Mouse (Mus musculus) forebrain, embryonic 15.5 days (tissue): ENCODE results near the gene Itpr2. TPM values are rescaled to one million over a fixed set of nuclear protein-coding genes. Genes with fewer than 3 reads are reported as not detected.

ENCODE experiments used
- ATAC-seq: fragments of 200-750 bp; cut with Nextera tagmentation; replicated peaks from 2 replicates; pipeline ENCODE4 v1.8.0; 2017; ENCODE audit warnings: mild to moderate bottlenecking, moderate TSS enrichment, moderate library complexity
- H3K27ac ChIP-seq: fragments of 300-500 bp; sonication (generic); replicated peaks from 2 replicates; pipeline ENCODE4 v1.5.1; 2015; ENCODE audit warnings: mild to moderate bottlenecking, inconsistent platforms
- H3K27me3 ChIP-seq: fragments of 300-500 bp; sonication (generic); 2 replicates; pipeline ENCODE4 v1.6.1; 2015; ENCODE audit warnings: inconsistent platforms
- H3K36me3 ChIP-seq: fragments of 300-500 bp; sonication (generic); 2 replicates; pipeline ENCODE4 v1.6.1; 2015; ENCODE audit warnings: mild to moderate bottlenecking, inconsistent platforms
- H3K4me1 ChIP-seq: fragments of 300-500 bp; sonication (generic); 2 replicates; pipeline ENCODE4 v1.6.1; 2015; ENCODE audit warnings: inconsistent platforms
- H3K4me2 ChIP-seq: fragments of 300-500 bp; sonication (generic); replicated peaks from 2 replicates; pipeline ENCODE4 v1.6.1; 2015; ENCODE audit warnings: mild to moderate bottlenecking, inconsistent platforms
- H3K4me3 ChIP-seq: fragments of 300-500 bp; sonication (generic); 2 replicates; pipeline ENCODE4 v1.5.1; 2015; ENCODE audit warnings: mild to moderate bottlenecking, inconsistent platforms
- H3K9ac ChIP-seq: fragments of 300-500 bp; sonication (generic); replicated peaks from 2 replicates; pipeline ENCODE4 v1.6.1; 2015; ENCODE audit warnings: mild to moderate bottlenecking, inconsistent platforms
- H3K9me3 ChIP-seq: fragments of 300-500 bp; sonication (generic); 2 replicates; pipeline ENCODE4 v1.6.1; 2016; ENCODE audit warnings: inconsistent platforms
- WGBS: fragments of 180-500 bp; shearing (Covaris S2); methylation state at CpG from one replicate; pipeline ENCODE4 v1.1.7; 2015; ENCODE audit warnings: mixed read lengths; 5-methylcytosine and 5-hydroxymethylcytosine counted together
- polyA plus RNA-seq: library from polyadenylated mRNA; unstranded; fragments of >200 nt; fragmentation: Nextera tagmentation; extraction: Ambion mirVana; gene quantifications from 2 replicates; pipeline ENCODE4 v1.2.1, GENCODE M21; 2015

Itpr2 gene
- polyA plus RNA-seq, 1 experiment from 2014 or later = 5.1 TPM

DNA sequence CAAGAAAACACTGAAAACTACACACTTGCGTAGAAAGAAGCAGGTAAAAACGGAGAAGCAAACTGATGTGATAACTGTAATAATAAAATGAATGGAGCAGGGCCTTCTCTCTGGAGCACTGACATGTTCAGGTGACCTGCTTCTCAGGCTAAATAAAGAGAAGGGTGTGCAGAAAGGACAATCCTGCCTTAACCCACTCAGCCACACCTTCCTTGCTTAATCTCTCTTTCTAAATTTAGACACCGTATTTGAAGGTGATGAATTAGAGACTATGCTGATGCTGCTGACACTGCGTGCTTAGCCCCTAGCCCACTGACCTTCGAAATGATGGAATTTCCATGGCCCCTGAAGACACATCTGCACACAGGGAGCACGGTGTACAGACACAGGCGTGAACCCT is 164.8 kb downstream of the Itpr2 start:
- no peaks in the 10 kb centered on the region for H3K27me3 ChIP-seq
- H3K27ac ChIP-seq = no peak overlapping the region
- H3K9me3 ChIP-seq = no peaks in the 10 kb centered on the region
- H3K4me2 ChIP-seq = no peak overlapping the region
- H3K36me3 ChIP-seq = no peaks in the 10 kb centered on the region
- H3K4me1 ChIP-seq = no peaks in the 10 kb centered on the region
- ATAC-seq = no peak
- 90% methylated on average over 7 of the region's 7 CpGs for WGBS
- H3K9ac ChIP-seq = no peak overlapping the region
- no peak overlapping the region for H3K4me3 ChIP-seq

DNA sequence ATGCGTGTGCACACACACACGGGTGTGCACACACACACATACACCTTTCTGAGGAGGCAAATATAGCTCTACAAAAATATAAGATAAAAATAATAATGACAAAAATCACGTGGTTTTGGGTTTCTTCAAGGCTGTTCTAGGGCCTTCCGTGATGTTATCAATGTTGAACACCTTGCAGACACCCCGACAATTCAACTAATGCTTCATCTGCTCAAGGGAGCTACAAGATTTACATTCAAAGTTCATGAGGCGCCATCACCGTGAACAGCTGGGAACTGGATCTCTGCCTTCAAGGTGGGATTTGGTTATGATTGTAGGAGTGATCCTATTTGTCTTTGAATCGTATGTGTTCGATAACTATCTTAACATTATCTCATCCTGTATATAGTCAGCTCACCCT is 166.8 kb downstream of the Itpr2 start:
- H3K9ac ChIP-seq = no peak overlapping the region
- H3K27me3 ChIP-seq = no peaks in the 10 kb centered on the region
- no peaks in the 10 kb centered on the region for H3K36me3 ChIP-seq
- H3K4me1 ChIP-seq = no peaks in the 10 kb centered on the region
- H3K9me3 ChIP-seq = no peaks in the 10 kb centered on the region
- no peak overlapping the region for H3K4me3 ChIP-seq
- H3K4me2 ChIP-seq = no peak overlapping the region
- 94% methylated on average over 9 of the region's 9 CpGs for WGBS
- no peak for ATAC-seq
- H3K27ac ChIP-seq = no peak overlapping the region

- Histone ChIP-seq H3K4me2 (no peak overlapping the region), H3K27me3 (no peaks in the 10 kb centered on the region), H3K4me3 (no peak overlapping the region), H3K27ac (no peak overlapping the region), H3K9ac (no peak overlapping the region), H3K36me3 (no peaks in the 10 kb centered on the region), H3K4me1 (no peaks in the 10 kb centered on the region), H3K9me3 (no peaks in the 10 kb centered on the region)
- 88% methylated on average over 3 of the region's 3 CpGs for WGBS
- no peak for ATAC-seq
These were observed 168.5 kb downstream of the Itpr2 start for GRCm38 (mm10) chr6:146333506-146333905.

- no peak overlapping the region for H3K4me2 ChIP-seq
- no peak overlapping the region for H3K4me3 ChIP-seq
- no peak for ATAC-seq
- H3K4me1 ChIP-seq = no peaks in the 10 kb centered on the region
- no peaks in the 10 kb centered on the region for H3K27me3 ChIP-seq
- no peak overlapping the region for H3K27ac ChIP-seq
- H3K36me3 ChIP-seq = no peaks in the 10 kb centered on the region
- WGBS = 74% methylated on average over 6 of the region's 6 CpGs
- H3K9me3 ChIP-seq = no peaks in the 10 kb centered on the region
- H3K9ac ChIP-seq = no peak overlapping the region
These were observed 170.9 kb downstream of the Itpr2 start for GRCm38 (mm10) chr6:146331017-146331669.

- H3K9me3 ChIP-seq = no peaks in the 10 kb centered on the region
- WGBS = 83% methylated on average over 3 of the region's 3 CpGs
- no peak overlapping the region for H3K4me2 ChIP-seq
- no peak overlapping the region for H3K9ac ChIP-seq
- H3K4me3 ChIP-seq = no peak overlapping the region
- no peaks in the 10 kb centered on the region for H3K36me3 ChIP-seq
- no peaks in the 10 kb centered on the region for H3K4me1 ChIP-seq
- H3K27me3 ChIP-seq = no peaks in the 10 kb centered on the region
- H3K27ac ChIP-seq = no peak overlapping the region
- no peak for ATAC-seq
These were observed 172.9 kb downstream of the Itpr2 start for GRCm38 (mm10) chr6:146329079-146329478.

GRCm38 (mm10) chr6:146326631-146327030 is 175.4 kb downstream of the Itpr2 start:
- Histone ChIP-seq H3K4me2 (no peak overlapping the region), H3K36me3 (no peaks in the 10 kb centered on the region), H3K9ac (no peak overlapping the region), H3K27me3 (no peaks in the 10 kb centered on the region), H3K4me3 (no peak overlapping the region), H3K27ac (no peak overlapping the region), H3K4me1 (no peaks in the 10 kb centered on the region), H3K9me3 (no peaks in the 10 kb centered on the region)
- ATAC-seq = no peak
- 93% methylated on average over 8 of the region's 8 CpGs for WGBS

DNA sequence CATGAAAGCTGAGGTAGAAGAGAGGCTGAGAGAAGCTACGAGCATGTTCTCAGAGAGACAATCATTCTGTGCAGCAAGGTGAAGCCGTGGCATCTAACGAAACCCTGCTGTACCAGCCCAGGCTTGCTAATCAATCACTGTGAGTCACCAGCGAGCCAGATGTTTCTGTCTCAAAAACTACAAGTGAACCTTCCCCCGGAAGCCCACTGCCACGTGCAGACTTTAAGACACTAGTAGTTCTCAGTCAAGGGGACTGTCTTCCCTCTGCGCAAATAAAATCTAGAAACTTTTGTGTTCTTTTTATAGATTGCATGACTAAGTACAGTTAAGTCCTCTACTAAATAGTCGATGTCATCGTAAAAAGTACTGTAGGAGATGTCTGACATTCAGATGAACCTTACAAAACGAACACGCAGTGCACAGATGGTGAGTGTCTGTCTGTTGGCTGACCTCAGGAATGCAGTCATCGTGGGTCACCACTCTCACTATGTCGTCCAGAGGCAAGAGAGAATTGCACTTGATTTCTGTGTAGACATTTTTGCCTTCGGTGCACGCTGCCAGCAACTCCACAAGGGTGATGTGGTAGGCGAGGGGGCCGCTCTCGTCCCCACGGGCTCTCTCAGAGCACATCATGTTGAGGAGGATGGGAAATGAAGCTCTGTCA is 177.3 kb downstream of the Itpr2 start:
- H3K36me3 ChIP-seq = no peaks in the 10 kb centered on the region
- no peaks in the 10 kb centered on the region for H3K9me3 ChIP-seq
- H3K4me3 ChIP-seq = no peak overlapping the region
- no peaks in the 10 kb centered on the region for H3K4me1 ChIP-seq
- no peak for ATAC-seq
- no peak overlapping the region for H3K9ac ChIP-seq
- WGBS = 86% methylated on average over 19 of the region's 19 CpGs
- no peak overlapping the region for H3K27ac ChIP-seq
- no peaks in the 10 kb centered on the region for H3K27me3 ChIP-seq
- H3K4me2 ChIP-seq = no peak overlapping the region

GRCm38 (mm10) chr6:146322555-146322954 is 179.5 kb downstream of the Itpr2 start:
- Histone ChIP-seq H3K4me2 (no peak overlapping the region), H3K9ac (no peak overlapping the region), H3K9me3 (no peaks in the 10 kb centered on the region), H3K4me1 (no peaks in the 10 kb centered on the region), H3K27me3 (no peaks in the 10 kb centered on the region), H3K4me3 (no peak overlapping the region), H3K36me3 (no peaks in the 10 kb centered on the region), H3K27ac (no peak overlapping the region)
- 83% methylated on average over 7 of the region's 7 CpGs for WGBS
- no peak for ATAC-seq

DNA sequence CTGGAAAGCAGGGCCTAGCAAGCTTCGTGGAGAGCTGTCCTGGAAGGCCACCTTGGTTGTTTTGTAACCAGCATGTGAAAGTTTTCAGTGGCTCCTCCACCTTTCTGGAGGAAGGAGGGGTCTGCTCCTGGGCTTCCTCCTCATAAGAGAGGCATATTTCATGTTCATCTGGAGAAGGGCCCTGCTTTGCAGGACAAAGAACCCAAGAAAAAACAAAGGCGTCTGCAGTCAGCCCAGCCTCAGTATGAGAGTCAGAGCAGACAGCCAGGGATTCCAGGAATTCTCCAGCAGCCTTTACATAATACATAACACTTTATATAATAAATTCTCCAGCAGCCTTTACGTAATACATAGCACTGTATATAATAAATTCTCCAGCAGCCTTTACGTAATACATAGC is 180.1 kb downstream of the Itpr2 start:
- Histone ChIP-seq H3K9me3 (no peaks in the 10 kb centered on the region), H3K27me3 (no peaks in the 10 kb centered on the region), H3K4me2 (no peak overlapping the region), H3K27ac (no peak overlapping the region), H3K36me3 (no peaks in the 10 kb centered on the region), H3K4me1 (no peaks in the 10 kb centered on the region), H3K9ac (no peak overlapping the region), H3K4me3 (no peak overlapping the region)
- WGBS = 76% methylated on average over 4 of the region's 4 CpGs
- ATAC-seq = no peak

DNA sequence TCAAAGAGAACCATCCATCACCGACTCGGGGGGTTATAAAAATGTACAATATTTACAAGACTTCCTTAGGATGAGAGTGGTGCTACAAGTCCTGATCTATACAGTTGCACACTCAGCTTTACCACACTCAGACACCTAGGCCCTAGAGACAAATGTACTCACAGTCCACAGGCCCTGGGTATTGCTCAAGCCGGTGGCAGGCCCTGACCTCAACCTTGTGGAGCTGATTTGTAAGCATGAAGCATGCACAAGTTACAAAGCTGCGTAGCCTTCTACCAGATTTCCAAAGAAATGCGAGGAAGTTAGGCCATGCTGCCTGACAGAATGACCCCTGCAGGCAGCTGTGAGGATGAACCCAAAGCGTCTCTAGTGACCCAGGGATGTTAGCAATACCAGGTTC is 185.6 kb downstream of the Itpr2 start:
- H3K9ac ChIP-seq = no peak overlapping the region
- no peaks in the 10 kb centered on the region for H3K4me1 ChIP-seq
- WGBS = 88% methylated on average over 6 of the region's 6 CpGs
- no peak for ATAC-seq
- H3K9me3 ChIP-seq = no peaks in the 10 kb centered on the region
- no peaks in the 10 kb centered on the region for H3K36me3 ChIP-seq
- no peak overlapping the region for H3K4me2 ChIP-seq
- H3K27ac ChIP-seq = no peak overlapping the region
- H3K27me3 ChIP-seq = no peaks in the 10 kb centered on the region
- H3K4me3 ChIP-seq = no peak overlapping the region

DNA sequence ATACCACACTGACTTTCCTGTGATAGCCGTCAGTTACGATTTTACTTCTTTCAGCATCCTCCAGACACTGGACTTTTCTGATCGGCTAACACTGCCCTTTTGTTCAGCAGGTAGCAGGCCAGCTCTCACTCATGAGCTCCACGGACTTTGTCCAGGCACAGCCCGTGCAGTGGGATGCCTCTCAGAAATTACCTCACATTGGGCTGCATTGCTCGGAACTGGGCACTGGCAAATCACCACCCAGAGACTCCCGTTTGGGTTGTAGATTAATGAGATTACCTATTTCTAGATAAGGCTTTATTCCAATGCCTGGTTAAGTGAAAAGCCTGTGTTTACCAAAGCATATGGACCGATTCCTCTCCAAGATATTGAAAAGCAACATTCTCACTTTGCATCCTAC is 186.9 kb downstream of the Itpr2 start:
- no peak overlapping the region for H3K4me2 ChIP-seq
- no peaks in the 10 kb centered on the region for H3K4me1 ChIP-seq
- no peak for ATAC-seq
- 93% methylated on average over 8 of the region's 8 CpGs for WGBS
- no peak overlapping the region for H3K27ac ChIP-seq
- H3K36me3 ChIP-seq = no peaks in the 10 kb centered on the region
- H3K9me3 ChIP-seq = no peaks in the 10 kb centered on the region
- no peak overlapping the region for H3K4me3 ChIP-seq
- H3K27me3 ChIP-seq = no peaks in the 10 kb centered on the region
- H3K9ac ChIP-seq = no peak overlapping the region

DNA sequence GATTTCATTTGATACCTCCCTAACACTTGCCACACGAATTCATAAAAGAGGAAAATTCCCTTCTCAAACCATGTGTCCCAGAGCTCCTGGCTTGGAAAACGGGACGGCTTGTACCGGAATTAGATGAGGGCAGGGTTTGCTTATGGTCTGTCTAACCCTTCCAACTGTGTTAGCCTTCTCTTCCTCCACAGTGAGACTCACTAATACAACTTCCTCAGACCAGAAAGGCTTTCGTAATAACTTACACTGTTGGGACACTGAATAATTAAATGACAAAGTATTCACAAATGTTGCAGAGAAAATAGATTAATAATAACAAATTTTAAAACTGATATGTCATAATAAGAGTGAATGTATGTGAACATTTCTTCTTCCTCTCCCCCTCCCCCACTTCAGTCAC is 187.7 kb downstream of the Itpr2 start:
- no peak for ATAC-seq
- Histone ChIP-seq H3K9me3 (no peaks in the 10 kb centered on the region), H3K27ac (no peak overlapping the region), H3K4me1 (no peaks in the 10 kb centered on the region), H3K4me3 (no peak overlapping the region), H3K4me2 (no peak overlapping the region), H3K36me3 (no peaks in the 10 kb centered on the region), H3K27me3 (no peaks in the 10 kb centered on the region), H3K9ac (no peak overlapping the region)
- WGBS = 76% methylated on average over 5 of the region's 5 CpGs

DNA sequence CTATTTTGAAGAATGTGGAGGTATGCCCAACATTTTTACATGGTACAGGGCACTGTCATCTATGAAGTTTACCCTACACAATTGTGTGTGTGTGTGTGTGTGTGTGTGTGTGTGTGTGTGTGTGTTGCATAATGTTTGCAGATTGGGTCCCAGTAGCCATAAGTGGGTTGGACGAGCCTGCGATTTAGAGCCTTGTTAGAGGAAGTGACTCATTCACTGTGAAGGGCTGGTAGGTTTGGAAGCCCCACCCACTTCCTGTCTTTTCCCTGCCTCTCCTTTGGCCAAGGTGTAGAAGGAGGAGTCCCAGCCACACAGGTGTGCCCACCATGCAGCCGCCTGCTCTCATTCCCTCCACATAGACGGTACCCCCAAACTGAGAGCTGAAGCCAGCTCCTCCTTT is 188.6 kb downstream of the Itpr2 start:
- H3K27me3 ChIP-seq = no peaks in the 10 kb centered on the region
- ATAC-seq = no peak
- H3K36me3 ChIP-seq = no peaks in the 10 kb centered on the region
- 92% methylated on average over 4 of the region's 4 CpGs for WGBS
- H3K9ac ChIP-seq = no peak overlapping the region
- H3K9me3 ChIP-seq = no peaks in the 10 kb centered on the region
- H3K4me2 ChIP-seq = no peak overlapping the region
- H3K4me1 ChIP-seq = no peaks in the 10 kb centered on the region
- no peak overlapping the region for H3K27ac ChIP-seq
- no peak overlapping the region for H3K4me3 ChIP-seq
